Mouse (Mus musculus) E14TG2a.4 (cell line): ENCODE data around the gene Cox17.

Experiments used
- H3K27me3 ChIP-seq: 2 replicates; pipeline ENCODE4 v1.6.1; 2014; ENCODE audit warnings: low read length, control low read depth; ENCODE audit not compliant: insufficient read depth
- H3K36me3 ChIP-seq: 2 replicates; pipeline ENCODE4 v1.6.1; 2014; ENCODE audit warnings: low read length, control low read depth; ENCODE audit not compliant: insufficient read depth
- H3K4me1 ChIP-seq: replicated peaks from 2 replicates; pipeline ENCODE4 v1.6.1; 2014; ENCODE audit warnings: low read depth, low read length, control low read depth
- H3K4me3 ChIP-seq: replicated peaks from 2 replicates; pipeline ENCODE4 v1.5.1; 2014; ENCODE audit warnings: mild to moderate bottlenecking, low read length
- H3K9me3 ChIP-seq: 2 replicates; pipeline ENCODE4 v1.6.1; 2014; ENCODE audit warnings: low read length, control low read depth
- CTCF ChIP-seq: conservative IDR thresholded peaks from 2 replicates; pipeline ENCODE4 v1.5.1; 2014; ENCODE audit warnings: low read length
- NANOG ChIP-seq: IDR thresholded peaks from 2 replicates; pipeline ENCODE4 v1.6.1; 2014; ENCODE audit warnings: borderline replicate concordance, low read length, mixed read lengths
- POU5F1 ChIP-seq: IDR thresholded peaks from 2 replicates; pipeline ENCODE4 v1.6.1; 2014; ENCODE audit warnings: low read length, borderline replicate concordance

Gene Cox17

GRCm38 (mm10) chr16:38389284-38389893 is 42.6 kb downstream of the Cox17 start:
- Histone ChIP-seq H3K27me3 (peaks cover 4% of the 10 kb centered on the region; the same call in 1 of the 2 replicates), H3K4me1 (peaks cover 19% of the 10 kb centered on the region), H3K4me3 (no peak overlapping the region), H3K36me3 (no peaks in the 10 kb centered on the region), H3K9me3 (no peaks in the 10 kb centered on the region)
- TF ChIP-seq POU5F1 = no peak
- no peak for TF ChIP-seq NANOG
- TF ChIP-seq CTCF = no peak

- no peaks in the 10 kb centered on the region for H3K36me3 ChIP-seq
- no peak for TF ChIP-seq CTCF
- TF ChIP-seq NANOG = no peak
- no peak for TF ChIP-seq POU5F1
- H3K27me3 ChIP-seq = peaks cover 4% of the 10 kb centered on the region; the same call in 1 of the 2 replicates
- H3K4me1 ChIP-seq = peaks cover 19% of the 10 kb centered on the region
- H3K9me3 ChIP-seq = no peaks in the 10 kb centered on the region
- no peak overlapping the region for H3K4me3 ChIP-seq
These were observed 43.5 kb downstream of the Cox17 start for GRCm38 (mm10) chr16:38390322-38390721.

- TF ChIP-seq POU5F1 = no peak
- no peak for TF ChIP-seq NANOG
- TF ChIP-seq CTCF = no peak
These were observed 45.5 kb downstream of the Cox17 start for GRCm38 (mm10) chr16:38392126-38392894.

GRCm38 (mm10) chr16:38394191-38394618 is 47.4 kb downstream of the Cox17 start:
- no peak for TF ChIP-seq CTCF
- TF ChIP-seq POU5F1 = no peak
- no peak for TF ChIP-seq NANOG

More at GRCm38 (mm10) chr16:38392126-38392894, 45.5 kb downstream of the Cox17 start:
- no peaks in the 10 kb centered on the region for H3K9me3 ChIP-seq
- H3K27me3 ChIP-seq = peaks cover 4% of the 10 kb centered on the region; the same call in 1 of the 2 replicates
- peaks cover 15% of the 10 kb centered on the region for H3K4me1 ChIP-seq
- H3K4me3 ChIP-seq = peak overlapping the region; percentile 27; the same call in 1 of the 2 replicates
- no peaks in the 10 kb centered on the region for H3K36me3 ChIP-seq

GRCm38 (mm10) chr16:38395060-38395730 is 48.4 kb downstream of the Cox17 start:
- Histone ChIP-seq H3K9me3 (no peaks in the 10 kb centered on the region), H3K4me3 (no peak overlapping the region), H3K36me3 (no peaks in the 10 kb centered on the region), H3K27me3 (peaks cover 4% of the 10 kb centered on the region; the same call in 1 of the 2 replicates), H3K4me1 (peaks cover 38% of the 10 kb centered on the region)
- TF ChIP-seq CTCF (no peak), NANOG (no peak), POU5F1 (no peak)

More at GRCm38 (mm10) chr16:38394191-38394618, 47.4 kb downstream of the Cox17 start:
- Histone ChIP-seq H3K27me3 (peaks cover 4% of the 10 kb centered on the region; the same call in 1 of the 2 replicates), H3K4me1 (peaks cover 28% of the 10 kb centered on the region), H3K9me3 (no peaks in the 10 kb centered on the region), H3K36me3 (no peaks in the 10 kb centered on the region), H3K4me3 (no peak overlapping the region)

- Histone ChIP-seq H3K4me1 (peaks cover 47% of the 10 kb centered on the region), H3K36me3 (no peaks in the 10 kb centered on the region), H3K4me3 (no peak overlapping the region), H3K27me3 (0 out of 2 replicates have a peak, but pooled peaks cover 4% of the 10 kb centered on the region), H3K9me3 (no peaks in the 10 kb centered on the region)
- TF ChIP-seq NANOG (no peak), POU5F1 (no peak), CTCF (no peak)
These were observed 49.4 kb downstream of the Cox17 start for GRCm38 (mm10) chr16:38396155-38396554.

GRCm38 (mm10) chr16:38398266-38398665 is 51.5 kb downstream of the Cox17 start:
- TF ChIP-seq CTCF = no peak
- TF ChIP-seq NANOG = no peak
- TF ChIP-seq POU5F1 = no peak
- Histone ChIP-seq H3K4me3 (no peak overlapping the region), H3K27me3 (0 out of 2 replicates have a peak, but pooled peaks cover 4% of the 10 kb centered on the region), H3K36me3 (no peaks in the 10 kb centered on the region), H3K9me3 (no peaks in the 10 kb centered on the region), H3K4me1 (peaks cover 39% of the 10 kb centered on the region)

- no peak for TF ChIP-seq POU5F1
- H3K36me3 ChIP-seq = no peaks in the 10 kb centered on the region
- peaks cover 38% of the 10 kb centered on the region for H3K4me1 ChIP-seq
- H3K4me3 ChIP-seq = peak overlapping the region; percentile 62
- H3K9me3 ChIP-seq = no peaks in the 10 kb centered on the region
- 0 out of 2 replicates have a peak, but pooled peaks cover 3% of the 10 kb centered on the region for H3K27me3 ChIP-seq
These were observed 52.3 kb downstream of the Cox17 start for GRCm38 (mm10) chr16:38399076-38399475.
